In genomic region chr15:74102597-74102996, GRCm38 (mm10) we compare ENCODE assay signal across 12 mouse cellular contexts.
"Had no signal": no experiment of that assay in that cellular context is flagged by ENCODE, and none has a peak within 500 bp of the region (broad histone marks: within the 10 kb centered on the region; RNA-seq: fewer than 3 reads in every experiment).

No protein-coding gene starts in this region.

- DNase-seq: retina, postnatal 1 day; right cerebral cortex, adult 18-20 months; right cerebral cortex, postnatal 14 days; right cerebral cortex, postnatal 25 days; right cerebral cortex, postnatal 4 days; spleen, adult 18-20 months; thymus, adult 18-20 months; thymus, adult 2 months; thymus, postnatal 14 days; thymus, postnatal 25 days; thymus, postnatal 36 days; thymus, postnatal 4 days had no signal
